Comparison of ENCODE assay signal across 22 mouse cellular contexts in genomic region chr2:170858640-170859039, GRCm38 (mm10).
DNase-seq lines count a peak whose midpoint lies in the region; ATAC-seq and TF ChIP-seq lines count a peak whose summit lies in the region.
"Had no signal": no experiment of that assay in that cellular context is flagged by ENCODE, and none has a peak within 500 bp of the region (broad histone marks: within the 10 kb centered on the region; RNA-seq: fewer than 3 reads in every experiment).

No protein-coding gene starts in this region.

- no peak overlapping the region for H3K4me2 ChIP-seq in forebrain, postnatal 0 days (ENCODE audit: low read depth)
- no peak overlapping the region for H3K4me2 ChIP-seq in forebrain, embryonic 16.5 days (ENCODE audit: low read length)
- no peak overlapping the region for H3K4me2 ChIP-seq in liver, embryonic 11.5 days
- H3K4me2 ChIP-seq in midbrain, embryonic 14.5 days (ENCODE audit: low read length): no peak overlapping the region
- H3K4me2 ChIP-seq in liver, embryonic 13.5 days: no peak overlapping the region
- H3K4me2 ChIP-seq: embryonic facial prominence, embryonic 13.5 days; embryonic facial prominence, embryonic 15.5 days; forebrain, embryonic 13.5 days had no signal

- H3K27ac ChIP-seq in forebrain, postnatal 0 days (ENCODE audit: low read depth, low read length): 0 out of 2 replicates have a peak overlapping the region, but pooled peaks have one; percentile 50
- no peak overlapping the region for H3K27ac ChIP-seq in forebrain, embryonic 16.5 days (ENCODE audit: low read length)
- H3K27ac ChIP-seq in liver, embryonic 11.5 days (ENCODE audit: low read depth, low read length): no peak overlapping the region
- H3K27ac ChIP-seq in midbrain, embryonic 10.5 days (replicated peaks): peak overlapping the region; percentile 68
- H3K27ac ChIP-seq in midbrain, embryonic 14.5 days (replicated peaks; ENCODE audit: low read depth, low read length): no peak overlapping the region
- no peak overlapping the region for H3K27ac ChIP-seq in liver, embryonic 13.5 days
- H3K27ac ChIP-seq in left cerebral cortex, adult 2 months: no peak overlapping the region
- H3K27ac ChIP-seq: embryonic facial prominence, embryonic 13.5 days; embryonic facial prominence, embryonic 15.5 days; forebrain, embryonic 13.5 days had no signal

- WGBS in forebrain, postnatal 0 days: 35% methylated on average over 3 of the region's 3 CpGs
- WGBS in forebrain, embryonic 16.5 days: 36% methylated on average over 3 of the region's 3 CpGs
- 27% methylated on average over 3 of the region's 3 CpGs for WGBS in liver, embryonic 11.5 days
- WGBS in midbrain, embryonic 10.5 days: 28% methylated on average over 3 of the region's 3 CpGs
- WGBS in midbrain, embryonic 14.5 days: 28% methylated on average over 3 of the region's 3 CpGs
- WGBS in liver, embryonic 13.5 days (ENCODE audit: insufficient replicate concordance): 18% methylated on average over 3 of the region's 3 CpGs

- H3K36me3 ChIP-seq in forebrain, postnatal 0 days (ENCODE audit: insufficient read depth): no peaks in the 10 kb centered on the region
- H3K36me3 ChIP-seq in forebrain, embryonic 16.5 days (ENCODE audit: control insufficient read depth, insufficient read depth): no peaks in the 10 kb centered on the region
- H3K36me3 ChIP-seq in liver, embryonic 11.5 days (ENCODE audit: control insufficient read depth, insufficient read depth, low read length): no peaks in the 10 kb centered on the region
- H3K36me3 ChIP-seq in midbrain, embryonic 10.5 days: no peaks in the 10 kb centered on the region
- H3K36me3 ChIP-seq in midbrain, embryonic 14.5 days (ENCODE audit: control insufficient read depth, insufficient read depth, low read length): no peaks in the 10 kb centered on the region
- H3K36me3 ChIP-seq in liver, embryonic 13.5 days: no peaks in the 10 kb centered on the region
- H3K36me3 ChIP-seq: embryonic facial prominence, embryonic 13.5 days; embryonic facial prominence, embryonic 15.5 days had no signal

- H3K9ac ChIP-seq in forebrain, postnatal 0 days: no peak overlapping the region
- no peak overlapping the region for H3K9ac ChIP-seq in forebrain, embryonic 16.5 days (replicated peaks; ENCODE audit: low read depth, low read length)
- H3K9ac ChIP-seq in liver, embryonic 11.5 days (ENCODE audit: low read depth, low read length): no peak overlapping the region
- H3K9ac ChIP-seq in midbrain, embryonic 14.5 days (replicated peaks; ENCODE audit: low read length): no peak overlapping the region
- H3K9ac ChIP-seq in liver, embryonic 13.5 days: no peak overlapping the region
- H3K9ac ChIP-seq: embryonic facial prominence, embryonic 13.5 days; embryonic facial prominence, embryonic 15.5 days; forebrain, embryonic 13.5 days had no signal

- H3K4me1 ChIP-seq in forebrain, postnatal 0 days (ENCODE audit: insufficient read depth): peaks cover 4% of the 10 kb centered on the region; the same call in 1 of the 2 replicates
- peaks cover 19% of the 10 kb centered on the region for H3K4me1 ChIP-seq in forebrain, embryonic 16.5 days (replicated peaks; ENCODE audit: control insufficient read depth, insufficient read depth, low read length)
- no peaks in the 10 kb centered on the region for H3K4me1 ChIP-seq in liver, embryonic 11.5 days (replicated peaks; ENCODE audit: control insufficient read depth, insufficient read depth, low read length)
- H3K4me1 ChIP-seq in midbrain, embryonic 10.5 days: peaks cover 44% of the 10 kb centered on the region
- H3K4me1 ChIP-seq in midbrain, embryonic 14.5 days (ENCODE audit: control insufficient read depth, insufficient read depth, low read length): no peaks in the 10 kb centered on the region
- no peaks in the 10 kb centered on the region for H3K4me1 ChIP-seq in liver, embryonic 13.5 days (replicated peaks)

- no peak for TF ChIP-seq CTCF in forebrain, postnatal 0 days (IDR thresholded peaks at IDR 0.05; ENCODE audit: low read depth)
- no peak for TF ChIP-seq CTCF in left cerebral cortex, adult 2 months (IDR thresholded peaks at IDR 0.05)

- no peak for ATAC-seq in forebrain, postnatal 0 days
- ATAC-seq in forebrain, embryonic 16.5 days: no peak
- peak; percentile 59 for ATAC-seq in liver, embryonic 11.5 days (replicated peaks; ENCODE audit: low FRiP score)
- ATAC-seq in midbrain, embryonic 14.5 days (ENCODE audit: low FRiP score, low TSS enrichment): no peak
- ATAC-seq in liver, embryonic 13.5 days (ENCODE audit: low read depth): peak; percentile 53; the same call in 1 of the 2 replicates
- ATAC-seq: forebrain, embryonic 13.5 days had no signal

- intact Hi-C loops in left cerebral cortex, adult 2 months (cut with DNase I): no loop called here

- no peak overlapping the region for H3K4me3 ChIP-seq in forebrain, postnatal 0 days (ENCODE audit: low read depth, low read length)
- H3K4me3 ChIP-seq in forebrain, embryonic 16.5 days (replicated peaks; ENCODE audit: low read length): no peak overlapping the region
- H3K4me3 ChIP-seq in liver, embryonic 11.5 days (ENCODE audit: low read depth, low read length): no peak overlapping the region
- no peak overlapping the region for H3K4me3 ChIP-seq in midbrain, embryonic 10.5 days
- no peak overlapping the region for H3K4me3 ChIP-seq in midbrain, embryonic 14.5 days (replicated peaks; ENCODE audit: low read depth, low read length)
- H3K4me3 ChIP-seq in liver, embryonic 13.5 days (replicated peaks): no peak overlapping the region
- H3K4me3 ChIP-seq in left cerebral cortex, adult 2 months: no peak overlapping the region
- H3K4me3 ChIP-seq: embryonic facial prominence, embryonic 13.5 days; embryonic facial prominence, embryonic 15.5 days; erythroblast, embryonic 14.5 days; forebrain, embryonic 13.5 days had no signal

- no peaks in the 10 kb centered on the region for H3K27me3 ChIP-seq in forebrain, postnatal 0 days (ENCODE audit: insufficient read depth, low read length)
- no peaks in the 10 kb centered on the region for H3K27me3 ChIP-seq in forebrain, embryonic 16.5 days (replicated peaks; ENCODE audit: control insufficient read depth, insufficient read depth, low read length)
- H3K27me3 ChIP-seq in liver, embryonic 11.5 days (replicated peaks; ENCODE audit: control insufficient read depth, insufficient read depth, low read length): no peaks in the 10 kb centered on the region
- H3K27me3 ChIP-seq in midbrain, embryonic 10.5 days (ENCODE audit: low read depth, poor library complexity, severe bottlenecking): no peaks in the 10 kb centered on the region
- no peaks in the 10 kb centered on the region for H3K27me3 ChIP-seq in midbrain, embryonic 14.5 days (ENCODE audit: control insufficient read depth, insufficient read depth, low read length)
- H3K27me3 ChIP-seq in liver, embryonic 13.5 days: no peaks in the 10 kb centered on the region
- H3K27me3 ChIP-seq: embryonic facial prominence, embryonic 13.5 days; embryonic facial prominence, embryonic 15.5 days; forebrain, embryonic 13.5 days had no signal

- no peak for DNase-seq in forebrain, postnatal 0 days
- DNase-seq in liver, embryonic 11.5 days (ENCODE audit: low spot score): no peak
- no peak for DNase-seq in liver
- peak; percentile 33 for DNase-seq in midbrain, embryonic 10.5 days (ENCODE audit: low spot score)
- no peak for DNase-seq in midbrain, embryonic 14.5 days
- DNase-seq in liver, embryonic 13.5 days: no peak
- DNase-seq in left cerebral cortex, adult 2 months (ENCODE audit: extremely low spot score in 1 of 2, low spot score in 2 of 2): no peak
- DNase-seq: adrenal gland, adult 2 months; adrenal gland, postnatal 10 days; adrenal gland, postnatal 25 days; cerebellum, adult 11 months; cerebellum, adult 18-20 months; cerebellum, adult 8-10 months; cerebellum, adult 9-11 months; cerebellum, postnatal 14 days; cerebellum, postnatal 36 days; embryo, embryonic 11 days had no signal

- H3K9me3 ChIP-seq in forebrain, postnatal 0 days (ENCODE audit: low read length): no peaks in the 10 kb centered on the region
- H3K9me3 ChIP-seq in forebrain, embryonic 16.5 days (ENCODE audit: control insufficient read depth, low read length): no peaks in the 10 kb centered on the region
- H3K9me3 ChIP-seq in liver, embryonic 11.5 days (ENCODE audit: control insufficient read depth, low read length): no peaks in the 10 kb centered on the region
- H3K9me3 ChIP-seq in midbrain, embryonic 10.5 days (replicated peaks): no peaks in the 10 kb centered on the region
- H3K9me3 ChIP-seq in midbrain, embryonic 14.5 days (ENCODE audit: control insufficient read depth, low read length): no peaks in the 10 kb centered on the region
- peaks cover 5% of the 10 kb centered on the region; the same call in 1 of the 2 replicates for H3K9me3 ChIP-seq in liver, embryonic 13.5 days (replicated peaks)
- H3K9me3 ChIP-seq: embryonic facial prominence, embryonic 13.5 days; embryonic facial prominence, embryonic 15.5 days; forebrain, embryonic 13.5 days had no signal

Comparison
In these comparisons a context has a peak if more than half of its experiments do, and no peak if none do; other contexts are left out.
1. H3K27ac ChIP-seq: peak in forebrain, postnatal 0 days (single experiment) and midbrain, embryonic 10.5 days (single experiment); none in forebrain, embryonic 16.5 days (single experiment), liver, embryonic 11.5 days (single experiment), midbrain, embryonic 14.5 days (single experiment), liver, embryonic 13.5 days (single experiment) and left cerebral cortex, adult 2 months (single experiment).
2. ATAC-seq: peak in liver, embryonic 11.5 days (single experiment) and liver, embryonic 13.5 days (single experiment); none in forebrain, postnatal 0 days (single experiment), forebrain, embryonic 16.5 days (single experiment) and midbrain, embryonic 14.5 days (single experiment).